Mouse (Mus musculus) gastrocnemius, postnatal 25 days (tissue): ENCODE results near the gene Hils1. TPM values are rescaled to one million over a fixed set of nuclear protein-coding genes. Genes with fewer than 3 reads are reported as not detected.
"Not testable (repeated sequence)": the region's sequence is repeated elsewhere in the genome, so short reads cannot be mapped to it uniquely, and the experiment has no call there.

Source experiments
- DNase-seq: peaks from one replicate; pipeline ENCODE4 v3.0.0; 2022
- total RNA-seq, 2 experiments: library from RNA; stranded (reverse); gene quantifications; 1 replicate in 1 of 2; 2 replicates in 1 of 2; pipeline ENCODE4 v1.2.3; 2021

Gene Hils1
- total RNA-seq, 2 experiments from 2014 or later = not detected

- DNase-seq = no peak
These were observed 36.9 kb downstream of the Hils1 start for GRCm38 (mm10) chr11:95004136-95004936.

- no peak for DNase-seq
These were observed 37.5 kb downstream of the Hils1 start for GRCm38 (mm10) chr11:95004937-95005198.

- no peak for DNase-seq
These were observed 38.6 kb downstream of the Hils1 start for GRCm38 (mm10) chr11:95006038-95006437.

GRCm38 (mm10) chr11:95006525-95007219 is 39.3 kb downstream of the Hils1 start:
- DNase-seq = peak; percentile 82

GRCm38 (mm10) chr11:95007418-95007817 is 40.0 kb downstream of the Hils1 start:
- DNase-seq = no peak

- no peak for DNase-seq
These were observed 41.6 kb downstream of the Hils1 start for GRCm38 (mm10) chr11:95008661-95009628.

GRCm38 (mm10) chr11:95009629-95010014 is 42.2 kb downstream of the Hils1 start, which contains the start of gene Samd14:
Gene Samd14 (plus strand): TSS chr11:95009879.
- DNase-seq = peak; percentile 56

- DNase-seq = no peak
These were observed 42.8 kb downstream of the Hils1 start for GRCm38 (mm10) chr11:95010141-95010739.

GRCm38 (mm10) chr11:95010841-95011403 is 43.5 kb downstream of the Hils1 start:
- DNase-seq = not testable (repeated sequence)

- DNase-seq = no peak
These were observed 44.0 kb downstream of the Hils1 start for GRCm38 (mm10) chr11:95011416-95011815.

- no peak for DNase-seq
These were observed 44.7 kb downstream of the Hils1 start for GRCm38 (mm10) chr11:95012075-95012474.

GRCm38 (mm10) chr11:95012487-95012886 is 45.1 kb downstream of the Hils1 start:
- no peak for DNase-seq

GRCm38 (mm10) chr11:95015484-95015883 is 48.1 kb downstream of the Hils1 start:
- no peak for DNase-seq

Other genes with a start within 250 kb of the Hils1 start
- 1 to 10 TPM in 1 of 2 experiments, under 1 TPM in 1; 0.67 to 1.1 TPM for gene Cdc34b, start 225.8 kb upstream of the Hils1 start, total RNA-seq
- not detected for gene Tmem92, start 184.9 kb upstream of the Hils1 start, total RNA-seq
- gene Col1a1, start 31.4 kb upstream of the Hils1 start, total RNA-seq = 1,000 to 10,000 TPM; 1,080 to 1,200 TPM
- 100 to 1,000 TPM; 255 to 276 TPM for gene Sgca, start 8.7 kb downstream of the Hils1 start, total RNA-seq
- gene Ppp1r9b, start 23.4 kb downstream of the Hils1 start, total RNA-seq = 10 to 100 TPM; 21.8 to 30.0 TPM
- gene Samd14, start 42.3 kb downstream of the Hils1 start, total RNA-seq = under 1 TPM; 0.61 to 0.80 TPM
- 100 to 1,000 TPM; 351 to 396 TPM for gene Pdk2, start 73.8 kb downstream of the Hils1 start, total RNA-seq
- gene Itga3, start 109.2 kb downstream of the Hils1 start, total RNA-seq = 1 to 10 TPM; 2.9 to 5.4 TPM
- not detected for gene Dlx3, start 152.5 kb downstream of the Hils1 start, total RNA-seq
- not detected for gene Dlx4, start 178.7 kb downstream of the Hils1 start, total RNA-seq